Mouse (Mus musculus) megakaryocyte, embryonic 14.5 days (primary cell): ENCODE results near the gene 1110008P14Rik.

ENCODE experiments used
- FLI1 ChIP-seq: IDR thresholded peaks from 2 replicates; pipeline ENCODE4 v1.6.1; 2012; ENCODE audit warnings: low read length, inconsistent platforms, mixed read lengths
- GATA1 ChIP-seq: IDR thresholded peaks from 3 replicates; pipeline ENCODE4 v1.6.1; 2012; ENCODE audit warnings: mixed read lengths, low read length, inconsistent platforms, borderline replicate concordance

GRCm38 (mm10) chr2:32349625-32350255 lies 32.0 kb downstream of the 1110008P14Rik start:
- TF ChIP-seq GATA1 (no peak), FLI1 (no peak)
